Mouse (Mus musculus) brain, embryonic 18.5 days (tissue): ENCODE results near the gene Il20rb.
A peak's percentile ranks its signal among the peaks of the same experiment; 100 is the strongest.

Experiments
- DNase-seq: peaks from one replicate; pipeline ENCODE4 v3.0.0-alpha.2; 2012; ENCODE audit warnings: low read depth, low spot score

The Il20rb gene

DNA sequence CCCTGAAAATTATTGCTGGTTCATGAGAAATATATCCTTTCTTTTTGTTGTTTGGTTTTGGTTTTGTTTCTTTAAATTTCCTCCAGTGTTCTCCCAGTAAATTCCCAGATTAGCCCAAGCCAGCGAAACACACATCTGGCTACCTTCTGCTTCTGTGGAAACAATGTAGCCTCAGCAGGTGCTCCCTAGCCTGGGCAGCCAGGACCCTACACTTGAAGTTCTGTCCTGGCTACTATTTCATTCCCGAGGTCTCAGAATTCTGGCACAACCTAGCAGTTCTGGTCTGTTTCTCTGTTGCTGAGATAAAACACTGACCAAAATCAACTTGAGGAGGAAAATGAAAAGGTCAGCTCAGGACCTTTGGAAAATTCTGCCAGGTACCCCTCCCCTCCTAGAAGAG, 55.2 kb downstream of the Il20rb start:
- DNase-seq = no peak

DNA sequence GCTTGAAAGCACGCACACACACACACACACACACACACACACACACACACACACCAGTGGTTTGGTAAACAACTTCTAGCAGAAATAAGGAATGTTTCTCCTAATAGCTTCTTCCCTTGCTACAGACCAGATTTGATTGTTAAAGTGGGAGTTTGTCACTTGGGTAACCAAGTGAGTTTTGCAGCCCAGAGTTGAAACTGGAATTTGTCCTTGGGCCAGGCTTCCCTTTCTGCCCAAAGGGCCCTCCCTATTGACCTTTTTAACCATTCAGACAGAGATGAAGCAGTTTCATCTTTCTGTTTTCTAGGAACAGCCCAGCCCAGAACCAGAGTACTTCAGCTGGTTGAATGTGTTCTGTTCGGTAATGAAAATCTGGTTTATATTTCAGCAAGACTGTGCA, 55.7 kb downstream of the Il20rb start:
- DNase-seq = no peak

DNA sequence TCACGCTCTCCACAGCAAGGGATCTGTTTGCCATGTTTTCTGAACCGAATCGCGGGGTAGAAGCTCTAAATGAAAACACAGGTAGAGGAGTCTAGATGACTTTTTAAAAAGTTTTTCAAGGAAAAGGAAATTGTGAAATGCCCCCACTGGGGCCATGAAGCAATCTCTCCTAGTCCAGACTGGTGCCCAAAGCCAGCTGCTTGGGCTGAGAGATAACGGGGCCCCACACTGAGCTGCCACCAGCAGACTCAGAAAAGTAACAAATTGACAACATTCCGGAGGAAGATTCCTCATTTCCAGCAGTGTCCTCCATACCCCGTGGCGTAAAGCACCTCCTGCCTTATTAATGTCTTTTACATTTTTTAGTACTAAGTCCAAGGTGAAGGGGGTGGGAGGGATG, 66.9 kb downstream of the Il20rb start:
- DNase-seq = no peak

DNA sequence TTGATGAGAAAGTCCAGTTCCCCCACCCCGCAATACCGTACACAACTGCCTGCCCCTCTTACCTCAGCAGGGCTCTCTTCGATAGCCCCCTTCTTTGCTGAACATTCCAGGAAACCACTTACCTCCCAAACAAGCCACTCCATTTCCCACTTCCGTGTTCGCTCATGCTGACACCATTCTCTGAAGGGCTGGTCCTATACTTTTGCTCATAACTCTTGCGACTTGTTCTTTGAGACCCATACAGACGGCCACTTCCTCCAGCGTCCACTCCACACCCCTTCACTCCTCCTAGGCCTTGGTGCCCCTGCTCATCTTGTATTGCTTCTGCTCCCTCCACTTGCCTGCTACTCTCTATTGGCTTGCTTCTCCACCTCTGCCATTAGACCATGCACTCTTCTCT, 67.5 kb downstream of the Il20rb start:
- DNase-seq = no peak

DNA sequence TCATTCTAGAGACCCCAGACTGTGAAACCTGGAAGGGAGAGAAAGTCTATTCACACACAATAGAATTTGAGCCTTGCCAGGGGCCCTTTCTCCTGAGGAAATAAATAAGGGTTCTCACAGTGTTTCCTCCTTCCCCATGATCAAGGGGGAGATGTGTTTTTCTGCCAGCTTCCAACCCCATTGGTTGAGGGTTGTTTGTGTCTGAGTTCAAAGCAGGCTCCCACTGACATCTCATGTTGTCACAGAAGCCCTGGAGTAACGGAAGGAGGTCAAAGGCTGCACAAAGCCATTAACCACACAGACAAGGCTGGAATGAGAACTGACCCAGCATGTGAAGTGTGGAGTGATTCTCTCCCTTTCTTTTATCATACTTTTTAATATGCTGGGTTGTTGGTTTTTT, 69.8 kb downstream of the Il20rb start:
- DNase-seq = no peak

DNA sequence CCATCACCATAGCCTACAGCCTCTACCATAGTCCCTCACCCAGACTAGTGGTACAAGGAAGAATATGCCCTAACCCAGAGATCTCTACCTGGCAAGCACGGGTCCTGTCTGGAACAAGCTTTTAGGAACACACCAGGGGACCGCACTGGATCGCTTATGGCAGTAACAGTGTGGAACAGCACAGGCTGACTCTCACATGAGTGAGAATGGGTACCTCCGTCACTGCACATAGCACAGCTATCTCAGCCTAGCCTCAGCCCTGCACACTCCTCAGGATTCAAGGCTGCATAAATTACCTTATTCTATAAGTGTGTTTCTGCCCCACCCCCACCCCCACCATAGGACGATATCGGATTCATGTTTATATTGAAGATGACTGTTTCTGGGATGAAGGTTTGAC, 70.3 kb downstream of the Il20rb start:
- no peak for DNase-seq

DNA sequence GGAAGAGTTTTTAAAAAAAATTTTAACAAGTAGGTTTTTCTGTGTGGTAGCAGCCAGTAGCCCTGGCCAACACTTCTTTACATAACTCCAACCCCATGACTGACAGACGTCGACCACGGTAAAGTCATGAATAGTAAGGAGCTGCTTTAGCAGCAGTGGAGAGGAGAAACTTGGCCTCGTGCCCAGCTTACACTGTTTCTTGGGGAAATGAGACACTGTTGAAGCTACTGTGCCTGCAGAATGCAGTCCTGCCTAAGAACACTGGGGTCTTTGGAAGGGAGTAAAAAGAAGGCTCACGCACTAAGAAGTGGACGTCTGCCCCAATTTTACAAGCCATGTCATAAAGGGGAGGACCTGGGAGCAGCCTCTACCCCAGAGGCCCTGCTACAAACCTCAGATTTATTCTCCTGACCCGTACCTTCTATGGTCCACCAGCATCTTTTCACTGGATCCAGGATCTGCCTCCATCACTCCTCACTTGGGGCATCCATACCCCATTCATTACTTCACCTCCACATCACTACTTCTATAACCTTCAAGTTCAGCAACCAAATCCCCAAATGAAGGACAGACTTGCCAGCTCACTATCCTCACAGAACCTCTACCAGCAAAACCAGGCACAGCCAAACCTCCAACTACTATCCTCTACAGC, 71.1 kb downstream of the Il20rb start:
- peak; percentile 42 for DNase-seq
